Mouse (Mus musculus) limb, embryonic 11.5 days (tissue): Measurements from ENCODE around the gene 1700025G04Rik. TPM values are rescaled to one million over a fixed set of nuclear protein-coding genes. Genes with fewer than 3 reads are reported as not detected.

Experiments used
- ATAC-seq: fragments of 200-750 bp; cut with Nextera tagmentation; 2 replicates; pipeline ENCODE4 v1.8.0; 2017; ENCODE audit warnings: low read depth; ENCODE audit not compliant: insufficient number of reproducible peaks, low FRiP score, low TSS enrichment
- DNase-seq: peaks from one replicate; pipeline ENCODE4 v3.0.0-alpha.2; 2015; ENCODE audit warnings: low spot score
- H3K27ac ChIP-seq: fragments of 300-500 bp; sonication (generic); replicated peaks from 2 replicates; pipeline ENCODE4 v1.5.1; 2014; ENCODE audit warnings: low read depth, mild to moderate bottlenecking, low read length
- H3K27me3 ChIP-seq: fragments of 300-500 bp; sonication (generic); 2 replicates; pipeline ENCODE4 v1.6.1; 2014; ENCODE audit warnings: mild to moderate bottlenecking, low read length, mixed read lengths; ENCODE audit not compliant: control insufficient read depth, insufficient read depth
- H3K36me3 ChIP-seq: fragments of 300-500 bp; sonication (generic); 2 replicates; pipeline ENCODE4 v1.6.1; 2014; ENCODE audit warnings: mild to moderate bottlenecking, low read length, moderate library complexity, mixed read lengths; ENCODE audit not compliant: control insufficient read depth, insufficient read depth
- H3K4me1 ChIP-seq: fragments of 300-500 bp; sonication (generic); 2 replicates; pipeline ENCODE4 v1.6.1; 2014; ENCODE audit warnings: low read length, mixed read lengths; ENCODE audit not compliant: control insufficient read depth, insufficient read depth
- H3K4me2 ChIP-seq: fragments of 300-500 bp; sonication (generic); 2 replicates; pipeline ENCODE4 v1.6.1; 2014; ENCODE audit warnings: low read depth, mild to moderate bottlenecking, moderate library complexity; ENCODE audit not compliant: severe bottlenecking
- H3K4me3 ChIP-seq: fragments of 300-500 bp; sonication (generic); 2 replicates; pipeline ENCODE4 v1.5.1; 2014; ENCODE audit warnings: low read depth, low read length
- H3K9ac ChIP-seq: fragments of 300-500 bp; sonication (generic); 2 replicates; pipeline ENCODE4 v1.6.1; 2014; ENCODE audit warnings: mild to moderate bottlenecking, low read length
- H3K9me3 ChIP-seq: fragments of 300-500 bp; sonication (generic); 2 replicates; pipeline ENCODE4 v1.6.1; 2016; ENCODE audit warnings: low read length; ENCODE audit not compliant: control insufficient read depth
- WGBS: fragments of 180-500 bp; shearing (Covaris S2); extraction: QIAGEN DNeasy Blood & Tissue Kit; methylation state at CpG from one replicate; pipeline ENCODE4 v1.1.7; 2014; 5-methylcytosine and 5-hydroxymethylcytosine counted together
- polyA plus RNA-seq: library from polyadenylated mRNA; unstranded; fragments of >200 nt; fragmentation: Nextera tagmentation; extraction: Ambion mirVana; gene quantifications from 2 replicates; pipeline ENCODE4 v1.2.1, GENCODE M21; 2014

1700025G04Rik gene
- polyA plus RNA-seq, 1 experiment from 2014 or later = 18.6 TPM

DNA sequence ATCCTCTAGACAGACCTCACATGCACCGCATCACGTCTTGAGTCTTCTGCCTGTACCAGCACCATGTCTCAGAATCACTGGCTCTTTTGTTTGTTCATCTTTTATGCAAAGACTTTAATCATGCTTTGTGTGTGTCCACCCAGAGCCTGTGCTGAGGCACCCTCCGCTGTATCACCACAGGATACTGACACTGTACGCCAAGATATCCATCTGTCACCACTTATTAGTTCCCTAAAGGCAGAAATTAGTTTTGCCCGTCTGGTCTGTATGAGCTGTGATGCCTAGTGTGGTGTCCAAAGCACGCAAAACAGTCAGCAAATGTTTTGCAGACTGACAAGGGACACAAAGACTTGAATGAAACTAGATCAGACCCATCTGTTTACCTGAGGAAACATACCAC lies 95.7 kb downstream of the 1700025G04Rik start:
- H3K4me2 ChIP-seq = no peak overlapping the region
- no peaks in the 10 kb centered on the region for H3K9me3 ChIP-seq
- no peaks in the 10 kb centered on the region for H3K36me3 ChIP-seq
- H3K4me3 ChIP-seq = no peak overlapping the region
- H3K9ac ChIP-seq = no peak overlapping the region
- DNase-seq (no peak), ATAC-seq (no peak)
- H3K27me3 ChIP-seq = no peaks in the 10 kb centered on the region
- WGBS = 79% methylated on average over 6 of the region's 6 CpGs
- H3K27ac ChIP-seq = no peak overlapping the region
- peaks cover 2% of the 10 kb centered on the region; the same call in 1 of the 2 replicates for H3K4me1 ChIP-seq

DNA sequence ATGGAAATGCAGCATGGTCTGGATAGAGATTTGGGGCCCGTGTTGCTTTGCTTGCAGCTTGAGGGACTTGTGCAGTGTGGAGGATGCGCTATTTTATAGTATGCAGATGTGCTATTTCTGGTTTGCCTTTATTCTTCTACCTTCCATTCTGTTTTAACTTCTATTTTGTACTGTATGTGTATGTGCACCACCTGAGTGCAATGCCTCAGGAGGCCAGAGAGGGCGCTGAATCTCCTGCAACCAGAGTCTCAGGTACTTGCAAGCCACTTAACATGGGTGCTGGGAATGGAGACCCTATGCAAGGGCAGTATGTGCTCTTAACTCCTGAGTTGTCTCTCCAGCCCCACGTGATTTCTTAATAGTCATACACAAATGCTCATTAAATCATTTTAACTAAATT lies 98.4 kb downstream of the 1700025G04Rik start:
- DNase-seq (no peak), ATAC-seq (no peak)
- H3K9me3 ChIP-seq = no peaks in the 10 kb centered on the region
- no peak overlapping the region for H3K9ac ChIP-seq
- H3K27me3 ChIP-seq = no peaks in the 10 kb centered on the region
- WGBS = 91% methylated on average over 4 of the region's 4 CpGs
- H3K4me3 ChIP-seq = no peak overlapping the region
- H3K27ac ChIP-seq = no peak overlapping the region
- peaks cover 11% of the 10 kb centered on the region; the same call in 1 of the 2 replicates for H3K4me1 ChIP-seq
- no peak overlapping the region for H3K4me2 ChIP-seq
- H3K36me3 ChIP-seq = no peaks in the 10 kb centered on the region

DNA sequence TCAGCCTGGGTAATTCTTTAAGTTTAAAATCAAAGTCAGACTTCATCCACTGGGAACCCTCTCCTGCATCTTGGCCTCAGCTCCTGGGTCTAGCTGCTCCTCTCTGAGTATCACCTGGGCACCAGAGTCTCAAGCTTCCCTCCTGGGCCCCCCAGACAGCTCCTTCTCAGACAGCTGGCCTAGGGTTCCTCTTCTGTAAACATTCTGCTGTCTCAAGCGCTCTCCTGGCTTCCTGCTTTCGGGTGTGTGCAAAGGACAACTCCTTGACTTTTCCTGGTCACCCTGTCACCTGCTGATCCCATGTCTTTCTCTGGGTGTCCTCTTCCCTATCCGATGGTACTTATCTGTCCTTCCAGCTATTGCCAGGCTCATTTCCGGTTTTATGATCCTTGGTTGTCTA lies 99.3 kb downstream of the 1700025G04Rik start:
- ATAC-seq = no peak
- Histone ChIP-seq H3K4me1 (peaks cover 11% of the 10 kb centered on the region; the same call in 1 of the 2 replicates), H3K4me3 (no peak overlapping the region), H3K9ac (no peak overlapping the region), H3K27me3 (no peaks in the 10 kb centered on the region), H3K4me2 (no peak overlapping the region), H3K36me3 (no peaks in the 10 kb centered on the region), H3K27ac (no peak overlapping the region), H3K9me3 (no peaks in the 10 kb centered on the region)
- 78% methylated on average over 4 of the region's 4 CpGs for WGBS
- no peak for DNase-seq

- Histone ChIP-seq H3K36me3 (no peaks in the 10 kb centered on the region), H3K27ac (no peak overlapping the region), H3K27me3 (no peaks in the 10 kb centered on the region), H3K9me3 (no peaks in the 10 kb centered on the region), H3K4me2 (no peak overlapping the region), H3K9ac (no peak overlapping the region), H3K4me3 (no peak overlapping the region), H3K4me1 (peaks cover 14% of the 10 kb centered on the region; the same call in 1 of the 2 replicates)
- ATAC-seq (no peak), DNase-seq (peak; percentile 33)
- 38% methylated on average over 7 of the region's 7 CpGs for WGBS
Measured at GRCm38 (mm10) chr1:151988713-151989112, 101.2 kb downstream of the 1700025G04Rik start.

DNA sequence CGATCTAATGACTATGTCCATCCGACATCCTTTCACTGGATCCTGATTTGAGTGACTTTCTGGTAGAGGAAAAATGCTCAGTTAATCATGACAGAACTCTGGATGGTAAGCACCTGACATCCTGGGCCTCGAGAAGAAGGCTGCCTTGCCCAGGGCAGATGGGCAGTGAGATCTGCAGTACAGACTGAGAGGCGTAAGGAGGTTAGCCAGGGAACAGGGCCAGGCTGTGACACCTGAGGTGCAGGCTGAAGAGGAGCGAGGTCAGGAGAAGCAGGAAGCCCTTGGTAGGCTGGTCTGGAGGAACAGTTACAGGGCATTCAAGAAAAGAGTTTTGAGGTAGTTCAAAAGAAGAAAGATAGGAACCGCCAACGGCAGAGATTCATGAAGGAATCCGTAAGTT lies 101.9 kb downstream of the 1700025G04Rik start:
- Histone ChIP-seq H3K27me3 (no peaks in the 10 kb centered on the region), H3K9me3 (no peaks in the 10 kb centered on the region), H3K4me2 (no peak overlapping the region), H3K4me1 (peaks cover 18% of the 10 kb centered on the region; the same call in 1 of the 2 replicates), H3K4me3 (no peak overlapping the region), H3K9ac (no peak overlapping the region), H3K36me3 (no peaks in the 10 kb centered on the region), H3K27ac (no peak overlapping the region)
- ATAC-seq (no peak), DNase-seq (no peak)
- WGBS = 86% methylated on average over 8 of the region's 8 CpGs

DNA sequence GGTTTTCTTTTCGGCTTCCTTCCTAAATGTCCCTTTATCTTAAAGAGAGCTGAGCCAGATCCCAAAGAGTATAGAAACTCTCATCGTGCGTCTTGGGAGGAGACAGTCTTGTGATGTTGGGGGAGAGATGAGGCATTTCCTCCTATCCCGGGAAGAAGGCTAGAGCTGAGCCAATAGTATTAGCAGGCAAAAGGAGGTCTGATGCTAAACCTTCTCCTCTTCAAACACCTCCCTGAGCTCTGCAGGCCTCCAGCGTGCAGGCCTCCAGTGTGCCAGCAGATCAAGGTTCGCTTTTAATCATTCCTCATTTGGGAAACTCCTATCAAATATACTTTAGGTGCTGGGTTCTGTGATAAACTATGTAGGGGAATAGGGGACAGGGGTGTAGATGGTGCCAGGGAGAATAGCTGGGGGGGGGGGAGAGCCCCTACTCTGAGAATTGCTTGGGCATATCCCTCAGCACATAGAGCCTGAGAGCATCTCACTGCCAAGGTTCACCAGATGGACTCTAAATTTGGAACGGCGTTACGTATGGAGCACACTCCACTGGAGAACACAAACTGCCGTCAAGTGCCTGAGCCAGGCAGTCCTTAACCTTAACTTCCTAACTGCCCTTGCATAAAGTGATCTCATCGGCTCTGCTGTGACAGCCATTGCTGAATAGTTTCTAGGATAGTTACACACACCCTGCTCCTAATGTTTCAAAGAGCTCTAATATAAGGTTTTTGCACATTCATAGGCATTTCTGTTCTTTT lies 103.7 kb downstream of the 1700025G04Rik start:
- no peak for DNase-seq
- no peak overlapping the region for H3K27ac ChIP-seq
- no peaks in the 10 kb centered on the region for H3K9me3 ChIP-seq
- no peaks in the 10 kb centered on the region for H3K36me3 ChIP-seq
- H3K9ac ChIP-seq = no peak overlapping the region
- H3K4me3 ChIP-seq = no peak overlapping the region
- H3K27me3 ChIP-seq = no peaks in the 10 kb centered on the region
- no peak overlapping the region for H3K4me2 ChIP-seq
- peaks cover 19% of the 10 kb centered on the region; the same call in 1 of the 2 replicates for H3K4me1 ChIP-seq
- no peak for ATAC-seq
- WGBS = 76% methylated on average over 11 of the region's 11 CpGs

DNA sequence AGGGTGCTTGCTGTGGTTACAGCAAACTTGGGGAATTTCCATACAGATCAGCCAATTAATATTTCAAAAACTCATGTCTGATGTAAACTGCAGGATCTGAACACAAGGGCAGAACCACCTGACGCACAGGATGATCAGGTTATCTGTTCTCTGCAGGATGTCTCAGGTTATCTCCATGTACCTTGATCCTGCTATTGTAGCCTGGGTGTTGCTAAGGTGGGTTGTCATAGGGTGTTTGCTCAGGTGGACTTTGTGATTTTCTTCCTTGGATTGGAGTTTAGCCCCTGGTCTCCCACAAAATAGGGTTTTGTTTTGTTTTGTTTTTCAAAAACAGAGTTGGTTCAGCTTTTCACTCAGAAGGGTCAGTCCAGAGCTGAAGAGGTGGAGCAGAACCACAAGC lies 104.9 kb downstream of the 1700025G04Rik start:
- ATAC-seq (no peak), DNase-seq (no peak)
- Histone ChIP-seq H3K27ac (no peak overlapping the region), H3K4me3 (no peak overlapping the region), H3K9ac (no peak overlapping the region), H3K36me3 (no peaks in the 10 kb centered on the region), H3K9me3 (no peaks in the 10 kb centered on the region), H3K4me2 (no peak overlapping the region), H3K4me1 (peaks cover 19% of the 10 kb centered on the region; the same call in 1 of the 2 replicates), H3K27me3 (no peaks in the 10 kb centered on the region)
- WGBS = 95% methylated on average over 1 of the region's 1 CpGs

GRCm38 (mm10) chr1:151983991-151984390 lies 105.9 kb downstream of the 1700025G04Rik start:
- Histone ChIP-seq H3K4me3 (no peak overlapping the region), H3K4me1 (peaks cover 14% of the 10 kb centered on the region; the same call in 1 of the 2 replicates), H3K4me2 (no peak overlapping the region), H3K9ac (no peak overlapping the region), H3K36me3 (no peaks in the 10 kb centered on the region), H3K27ac (no peak overlapping the region), H3K27me3 (no peaks in the 10 kb centered on the region), H3K9me3 (no peaks in the 10 kb centered on the region)
- 49% methylated on average over 4 of the region's 4 CpGs for WGBS
- DNase-seq (no peak), ATAC-seq (no peak)
